Mouse (Mus musculus) cerebellum, adult 2 months (tissue): Measurements from ENCODE around the gene Ccdc66.

ENCODE experiments used
- CTCF ChIP-seq: fragments of 200-500 bp; IDR thresholded peaks from 2 replicates; pipeline ENCODE4 v1.5.1; 2011; ENCODE audit warnings: low read depth, mild to moderate bottlenecking, control low read depth, low read length, moderate library complexity, borderline replicate concordance; ENCODE audit not compliant: insufficient read depth
- POLR2A ChIP-seq: fragments of 200-500 bp; IDR thresholded peaks from 2 replicates; pipeline ENCODE4 v1.6.1; 2011; ENCODE audit warnings: low read length, control low read depth, borderline replicate concordance; ENCODE audit not compliant: insufficient read depth

- TF ChIP-seq POLR2A = no peak
- no peak for TF ChIP-seq CTCF
These were observed 76.2 kb downstream of the Ccdc66 start for GRCm38 (mm10) chr14:27432064-27432463.
